Mouse (Mus musculus) neutrophil, adult 5-6 weeks (primary cell): ENCODE data around the gene 1700015G11Rik. TPM values are rescaled to one million over a fixed set of nuclear protein-coding genes. Genes with fewer than 3 reads are reported as not detected.

Experiments
- ATAC-seq: fragments of 151-379, 151-347 bp; 2 replicates; pipeline ENCODE4 v1.8.0; 2017; ENCODE audit warnings: mild to moderate bottlenecking, moderate TSS enrichment; ENCODE audit not compliant: insufficient number of reproducible peaks, poor library complexity, low FRiP score, severe bottlenecking; ENCODE audit errors: extremely low read depth
- total RNA-seq: library from RNA; stranded (forward); fragments of 200-1000 nt; gene quantifications from 2 replicates; pipeline ENCODE4 v1.2.3, GENCODE M21; 2017

Gene 1700015G11Rik
- not detected in 2 replicates for total RNA-seq

DNA sequence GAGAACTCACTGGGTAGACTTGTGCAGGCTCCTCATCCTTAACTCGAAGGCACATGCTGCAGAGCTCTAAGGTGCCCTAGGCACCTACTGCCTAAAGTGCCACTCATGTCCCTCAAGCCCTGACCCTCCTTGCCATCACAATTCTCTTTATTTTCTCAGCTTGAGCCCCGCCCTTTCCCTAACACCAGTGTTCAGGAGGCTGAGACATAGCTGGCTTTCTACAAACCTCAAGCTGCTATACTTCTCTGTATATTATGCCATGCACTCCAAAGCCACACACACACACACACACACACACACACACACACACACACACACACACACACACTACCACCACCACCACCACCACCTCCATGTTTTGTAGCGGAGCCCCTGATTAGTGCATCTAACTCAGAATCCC lies at the start of gene 1700015G11Rik:
TSS of gene 1700015G11Rik (minus strand) at position 101 of the 400 bp plus-strand sequence.
- no peak for ATAC-seq

- ATAC-seq, result no peak
These were observed 41.4 kb upstream of the 1700015G11Rik start for GRCm38 (mm10) chr7:52056954-52057353.

DNA sequence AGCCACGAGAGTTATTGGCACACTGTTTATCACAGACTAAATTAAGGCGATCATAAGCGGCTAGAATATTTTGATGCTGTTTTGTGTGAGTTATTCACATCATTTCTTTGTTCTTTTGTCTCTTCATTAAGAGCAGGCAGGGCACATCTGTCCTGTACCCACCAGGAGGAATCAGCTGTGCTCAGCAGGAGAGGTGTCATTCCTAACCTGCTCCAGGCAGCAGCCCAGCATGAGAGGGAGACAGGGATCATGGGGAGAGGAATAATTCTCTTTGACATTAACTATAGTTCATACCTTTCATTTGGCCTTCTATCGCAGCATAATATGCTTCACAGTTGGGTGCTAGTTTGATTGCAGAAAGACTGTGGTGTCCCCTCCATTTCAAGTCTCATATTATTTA lies 40.7 kb upstream of the 1700015G11Rik start:
- ATAC-seq, result no peak

DNA sequence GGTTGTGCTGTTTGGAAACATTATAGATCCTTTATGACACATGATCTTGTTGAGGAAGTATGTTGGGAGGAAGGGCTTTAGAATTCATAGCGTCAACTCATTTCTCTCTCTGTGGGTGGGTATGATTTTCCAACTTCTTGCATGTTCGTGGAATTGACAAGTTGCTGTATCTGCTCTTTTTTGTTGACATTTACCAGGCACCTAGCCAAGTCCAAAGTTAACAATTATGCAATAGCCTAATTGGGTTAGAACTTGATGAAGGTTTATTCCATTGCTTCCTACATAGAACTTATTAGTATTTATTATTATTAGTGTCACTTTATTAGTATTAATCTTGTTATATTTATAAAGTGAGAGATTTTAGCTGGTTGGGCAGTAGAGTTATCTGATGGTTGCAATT lies 40.3 kb upstream of the 1700015G11Rik start:
- ATAC-seq, result no peak

- no peak for ATAC-seq
These were observed 22.4 kb upstream of the 1700015G11Rik start for GRCm38 (mm10) chr7:52037600-52038582.

GRCm38 (mm10) chr7:52024050-52024626 lies 8.6 kb upstream of the 1700015G11Rik start:
- ATAC-seq, result no peak

- no peak for ATAC-seq
These were observed 6.5 kb upstream of the 1700015G11Rik start for GRCm38 (mm10) chr7:52022039-52022438.

GRCm38 (mm10) chr7:52015180-52015579 lies 348 bp downstream of the 1700015G11Rik start:
- ATAC-seq, result no peak

DNA sequence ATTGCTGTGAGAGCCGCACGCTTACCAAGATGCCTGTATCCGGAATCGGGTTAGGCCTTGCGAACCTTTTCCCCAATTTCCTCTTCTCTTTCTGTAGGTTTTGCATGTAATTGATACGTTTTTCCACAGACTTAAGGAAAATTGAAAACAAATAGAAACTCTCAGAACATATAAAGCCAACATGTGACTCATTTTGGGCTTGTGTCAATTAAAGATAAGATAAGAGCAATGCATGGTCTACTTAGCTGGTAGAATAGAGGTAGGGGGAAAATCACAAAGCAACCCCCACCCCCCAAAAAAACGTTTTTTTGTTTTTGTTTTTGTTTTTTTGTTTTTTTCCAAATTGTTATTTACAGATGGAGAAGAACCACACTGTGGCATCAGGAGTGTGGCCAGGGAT lies 2.1 kb downstream of the 1700015G11Rik start:
- ATAC-seq, result no peak

DNA sequence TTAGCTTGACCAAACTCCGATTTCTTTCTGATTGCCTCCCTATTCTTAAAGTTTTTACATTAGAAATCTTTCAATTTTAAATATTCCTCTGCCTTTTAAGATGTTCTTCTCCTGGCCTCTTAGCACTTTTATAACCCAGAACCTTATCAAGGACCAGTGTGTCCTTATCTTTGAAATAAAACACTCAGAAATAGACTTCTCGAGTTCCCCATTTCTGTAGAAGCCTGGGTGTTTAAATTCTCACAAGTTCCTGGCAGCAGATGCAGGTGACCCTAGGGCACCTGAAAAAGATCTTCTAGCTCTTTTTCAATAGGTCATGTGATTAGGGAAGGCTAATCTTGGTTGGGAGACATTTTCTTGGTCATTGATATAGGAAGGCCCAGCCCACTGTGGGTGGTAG lies 8.4 kb downstream of the 1700015G11Rik start:
- ATAC-seq, result no peak

DNA sequence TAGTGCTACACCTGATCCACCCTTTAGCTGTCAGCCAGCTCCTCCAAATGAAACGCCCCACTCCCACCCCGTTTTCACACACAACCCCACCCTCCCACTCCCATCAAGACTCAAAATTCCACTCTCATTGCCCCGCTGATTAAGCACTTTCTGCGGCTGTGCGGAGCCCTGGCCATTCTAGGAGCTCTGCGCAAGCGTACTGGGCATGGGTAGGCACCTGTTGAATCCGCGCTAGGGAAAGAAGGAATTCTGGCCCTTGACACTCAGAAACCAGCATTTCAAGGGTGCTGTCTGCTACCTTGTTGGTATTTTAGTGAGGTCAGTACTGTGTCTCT lies 9.3 kb downstream of the 1700015G11Rik start:
- ATAC-seq, result no peak

DNA sequence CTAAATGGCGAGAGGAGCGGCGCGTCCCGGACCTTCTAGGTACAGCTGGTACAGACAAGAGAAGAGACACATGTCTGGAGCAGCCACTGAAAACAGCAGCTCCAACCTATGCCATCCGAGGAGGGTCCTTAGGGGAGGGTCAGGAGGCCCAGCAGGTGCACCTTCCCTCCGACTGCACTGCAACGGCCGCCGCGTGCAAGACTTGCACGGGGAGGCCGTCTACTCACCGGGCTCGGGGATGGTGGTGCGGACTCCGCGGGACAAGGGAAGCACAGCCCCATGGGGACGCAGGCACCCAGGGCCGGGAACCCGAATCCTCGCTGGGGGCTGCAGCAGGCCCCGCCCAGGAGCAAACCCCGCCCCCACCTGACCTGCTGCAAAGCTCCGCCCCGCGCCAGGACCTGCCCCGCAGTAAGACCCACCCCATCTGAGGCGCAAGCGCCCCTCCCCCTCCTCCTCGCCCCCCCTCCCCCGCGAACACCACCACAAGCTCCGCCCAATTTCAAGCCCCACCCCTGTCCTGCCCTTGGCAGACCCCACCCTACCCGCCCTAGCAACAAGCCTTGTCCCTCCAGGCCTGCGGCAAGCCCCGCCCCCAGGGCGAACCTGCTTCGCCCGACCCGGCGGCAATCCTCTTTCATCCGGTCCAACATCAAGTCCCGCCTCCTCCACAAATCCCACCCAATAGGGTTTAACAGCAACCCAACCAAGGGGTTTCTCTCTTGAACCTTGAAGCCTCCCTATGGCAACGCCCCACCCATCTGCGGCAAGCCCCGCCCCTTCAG lies 9.8 kb downstream of the 1700015G11Rik start, which contains the start of gene Svip:
TSS of gene Svip (minus strand) at position 508 of the 785 bp plus-strand sequence.
- peak; percentile 83 for ATAC-seq

GRCm38 (mm10) chr7:51991020-51991419 lies 24.5 kb downstream of the 1700015G11Rik start:
- ATAC-seq, result no peak

GRCm38 (mm10) chr7:51986909-51987308 lies 28.6 kb downstream of the 1700015G11Rik start:
- ATAC-seq, result peak; percentile 94

DNA sequence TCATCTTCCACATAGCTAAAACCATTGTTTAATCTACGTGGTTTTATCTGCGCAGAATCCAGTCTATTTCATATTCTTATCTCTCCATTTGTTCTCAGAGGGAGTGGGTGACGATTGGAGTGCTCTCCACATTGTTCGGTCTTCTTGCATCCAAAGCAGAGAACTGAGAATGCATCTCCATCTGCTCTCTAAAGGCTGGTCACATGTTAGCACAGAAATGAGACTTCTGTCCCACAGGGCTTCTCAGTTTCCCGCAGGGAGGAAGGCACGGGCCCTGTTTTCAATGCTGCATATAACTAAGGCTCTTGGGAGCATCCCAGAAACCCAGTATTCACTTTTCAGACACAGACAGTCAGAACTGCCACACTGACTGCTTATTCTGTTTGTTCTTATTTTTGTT lies 29.8 kb downstream of the 1700015G11Rik start:
- no peak for ATAC-seq

GRCm38 (mm10) chr7:51982303-51982702 lies 33.2 kb downstream of the 1700015G11Rik start:
- no peak for ATAC-seq

GRCm38 (mm10) chr7:51979271-51979670 lies 36.3 kb downstream of the 1700015G11Rik start:
- peak; percentile 72; the same call in 1 of the 2 replicates for ATAC-seq

DNA sequence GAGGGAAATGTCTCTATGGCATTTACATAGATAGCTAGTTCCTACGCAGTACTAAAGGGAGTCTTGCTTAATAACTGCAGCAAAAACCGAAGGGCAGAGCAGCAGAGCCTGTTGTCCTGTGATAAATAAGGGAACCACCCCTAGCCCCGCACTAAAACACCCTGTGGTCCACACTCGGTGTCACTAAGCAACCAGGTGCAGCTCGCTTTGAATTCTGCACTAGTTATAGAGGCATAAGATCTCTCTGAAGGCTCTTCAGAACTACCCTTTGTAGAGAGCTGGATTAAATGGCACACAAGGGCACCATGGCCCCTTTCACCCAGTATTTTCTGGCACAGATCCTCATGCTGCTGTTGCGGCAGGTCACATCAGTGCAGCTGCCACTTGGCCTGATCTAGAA lies 40.3 kb downstream of the 1700015G11Rik start:
- no peak for ATAC-seq

DNA sequence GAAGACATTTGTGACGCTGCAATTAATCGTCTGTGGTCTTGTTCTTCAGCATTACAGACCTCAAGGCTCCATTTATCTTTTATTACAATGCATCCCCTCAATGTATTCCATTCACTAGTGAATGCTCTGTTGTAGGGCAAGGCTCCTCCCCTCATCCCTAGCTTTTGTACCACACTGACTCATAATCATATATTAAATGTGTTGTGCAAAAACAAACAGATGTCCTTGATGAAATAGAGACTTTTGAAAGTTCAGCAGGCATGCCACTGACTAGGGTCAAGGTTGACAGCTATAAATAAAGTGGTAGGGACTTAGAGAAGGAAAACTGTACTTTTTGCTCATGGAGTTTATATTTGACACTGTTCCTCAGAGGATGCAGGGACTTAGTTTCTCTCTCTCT lies 42.0 kb downstream of the 1700015G11Rik start:
- no peak for ATAC-seq
